Mouse (Mus musculus): ENCODE data around the gene Akap14. TPM values are rescaled to one million over a fixed set of nuclear protein-coding genes. Genes with fewer than 3 reads are reported as not detected.

The Akap14 gene
- polyA plus RNA-seq, 1 experiment from 2014 or later: not detected

- DNase-seq (ENCODE audit: low spot score) (no peak), ATAC-seq (no peak)
- H3K4me2 ChIP-seq (ENCODE audit: low read length): no peak overlapping the region
- no peaks in the 10 kb centered on the region for H3K4me1 ChIP-seq (ENCODE audit: control insufficient read depth, insufficient read depth, low read length)
- H3K4me3 ChIP-seq (ENCODE audit: low read depth, low read length): no peak overlapping the region
- H3K27me3 ChIP-seq (replicated peaks; ENCODE audit: control insufficient read depth, insufficient read depth, low read length): no peaks in the 10 kb centered on the region
- no peaks in the 10 kb centered on the region for H3K9me3 ChIP-seq (replicated peaks; ENCODE audit: control insufficient read depth, low read length)
- H3K36me3 ChIP-seq (ENCODE audit: control insufficient read depth, insufficient read depth, low read length): no peaks in the 10 kb centered on the region
- H3K9ac ChIP-seq (ENCODE audit: low read length): no peak overlapping the region
- 80% methylated on average over 1 of the region's 5 CpGs for WGBS
- no peak overlapping the region for H3K27ac ChIP-seq (ENCODE audit: low read depth, low read length)
Measured at GRCm38 (mm10) chrX:37117085-37117484, 51.6 kb downstream of the Akap14 start.

- Histone ChIP-seq H3K9ac (ENCODE audit: low read length) (no peak overlapping the region), H3K27me3 (replicated peaks; ENCODE audit: control insufficient read depth, insufficient read depth, low read length) (no peaks in the 10 kb centered on the region), H3K4me1 (ENCODE audit: control insufficient read depth, insufficient read depth, low read length) (no peaks in the 10 kb centered on the region), H3K4me3 (ENCODE audit: low read depth, low read length) (no peak overlapping the region), H3K36me3 (ENCODE audit: control insufficient read depth, insufficient read depth, low read length) (no peaks in the 10 kb centered on the region), H3K27ac (ENCODE audit: low read depth, low read length) (no peak overlapping the region), H3K4me2 (ENCODE audit: low read length) (no peak overlapping the region), H3K9me3 (replicated peaks; ENCODE audit: control insufficient read depth, low read length) (no peaks in the 10 kb centered on the region)
- 75% methylated on average over 4 of the region's 4 CpGs for WGBS
- ATAC-seq (no peak), DNase-seq (ENCODE audit: low spot score) (no peak)
Measured at GRCm38 (mm10) chrX:37110881-37111193, 57.8 kb downstream of the Akap14 start.

GRCm38 (mm10) chrX:37110193-37110880 is 58.3 kb downstream of the Akap14 start, which contains the start of gene Upf3b:
Gene Upf3b (minus strand): TSS chrX:37110322.
- H3K27ac ChIP-seq (ENCODE audit: low read depth, low read length): peak within 1 kb of the TSS; percentile 74
- peak; percentile 97 for DNase-seq (ENCODE audit: low spot score)
- peak within 1 kb of the TSS; percentile 55 for H3K4me2 ChIP-seq (ENCODE audit: low read length)
- H3K36me3 ChIP-seq (ENCODE audit: control insufficient read depth, insufficient read depth, low read length): peaks cover 4% of the 10 kb centered on the region; the same call in 1 of the 2 replicates
- H3K27me3 ChIP-seq (replicated peaks; ENCODE audit: control insufficient read depth, insufficient read depth, low read length): no peaks in the 10 kb centered on the region
- no peaks in the 10 kb centered on the region for H3K4me1 ChIP-seq (ENCODE audit: control insufficient read depth, insufficient read depth, low read length)
- peak within 1 kb of the TSS; percentile 65 for H3K9ac ChIP-seq (ENCODE audit: low read length)
- H3K9me3 ChIP-seq (replicated peaks; ENCODE audit: control insufficient read depth, low read length): no peaks in the 10 kb centered on the region
- ATAC-seq: peak; percentile 99
- WGBS: 34% methylated on average over 30 of the region's 30 CpGs
- peak within 1 kb of the TSS; percentile 50 for H3K4me3 ChIP-seq (ENCODE audit: low read depth, low read length)

- WGBS: 24% methylated on average over 27 of the region's 27 CpGs
- Histone ChIP-seq H3K27me3 (replicated peaks; ENCODE audit: control insufficient read depth, insufficient read depth, low read length) (no peaks in the 10 kb centered on the region), H3K9me3 (replicated peaks; ENCODE audit: control insufficient read depth, low read length) (no peaks in the 10 kb centered on the region), H3K36me3 (ENCODE audit: control insufficient read depth, insufficient read depth, low read length) (peaks cover 4% of the 10 kb centered on the region; the same call in 1 of the 2 replicates), H3K4me1 (ENCODE audit: control insufficient read depth, insufficient read depth, low read length) (no peaks in the 10 kb centered on the region), H3K9ac (ENCODE audit: low read length) (peak overlapping the region; percentile 65), H3K27ac (ENCODE audit: low read depth, low read length) (peak overlapping the region; percentile 74), H3K4me3 (ENCODE audit: low read depth, low read length) (peak overlapping the region; percentile 50), H3K4me2 (ENCODE audit: low read length) (peak overlapping the region; percentile 55)
- no peak for DNase-seq (ENCODE audit: low spot score)
- peak; percentile 80 for ATAC-seq
Measured at GRCm38 (mm10) chrX:37109526-37110192, 59.0 kb downstream of the Akap14 start.

- WGBS: 68% methylated on average over 2 of the region's 2 CpGs
- ATAC-seq: no peak
- H3K27ac ChIP-seq (ENCODE audit: low read depth, low read length): no peak overlapping the region
- H3K4me3 ChIP-seq (ENCODE audit: low read depth, low read length): no peak overlapping the region
- no peak overlapping the region for H3K9ac ChIP-seq (ENCODE audit: low read length)
- peaks cover 10% of the 10 kb centered on the region for H3K36me3 ChIP-seq (ENCODE audit: control insufficient read depth, insufficient read depth, low read length)
- H3K4me1 ChIP-seq (ENCODE audit: control insufficient read depth, insufficient read depth, low read length): no peaks in the 10 kb centered on the region
- H3K9me3 ChIP-seq (replicated peaks; ENCODE audit: control insufficient read depth, low read length): no peaks in the 10 kb centered on the region
- no peak for DNase-seq (ENCODE audit: low spot score)
- H3K27me3 ChIP-seq (replicated peaks; ENCODE audit: control insufficient read depth, insufficient read depth, low read length): no peaks in the 10 kb centered on the region
- H3K4me2 ChIP-seq (ENCODE audit: low read length): no peak overlapping the region
Measured at GRCm38 (mm10) chrX:37103826-37104225, 64.8 kb downstream of the Akap14 start.

Other genes with a start within 250 kb of the Akap14 start
- 49.3 and 60.5 TPM in 2 replicates for gene Sept6, start 177.0 kb downstream of the Akap14 start, polyA plus RNA-seq (2014; fragmentation: Nextera tagmentation; extraction: Ambion mirVana)
- not detected in 2 replicates for gene Sowahd, start 120.0 kb downstream of the Akap14 start, polyA plus RNA-seq (2014; fragmentation: Nextera tagmentation; extraction: Ambion mirVana)
- gene Rpl39, start 83.4 kb downstream of the Akap14 start, polyA plus RNA-seq (2014; fragmentation: Nextera tagmentation; extraction: Ambion mirVana): 316 and 433 TPM in 2 replicates
- 20.2 and 20.7 TPM in 2 replicates for gene Upf3b, start 58.5 kb downstream of the Akap14 start, polyA plus RNA-seq (2014; fragmentation: Nextera tagmentation; extraction: Ambion mirVana)
- 13.6 and 17.1 TPM in 2 replicates for gene Nkap, start 42.0 kb downstream of the Akap14 start, polyA plus RNA-seq (2014; fragmentation: Nextera tagmentation; extraction: Ambion mirVana)
- 485 and 642 TPM in 2 replicates for gene Ndufa1, start 22.3 kb upstream of the Akap14 start, polyA plus RNA-seq (2014; fragmentation: Nextera tagmentation; extraction: Ambion mirVana)
- 13.9 and 15.3 TPM in 2 replicates for gene Rnf113a1, start 22.4 kb upstream of the Akap14 start, polyA plus RNA-seq (2014; fragmentation: Nextera tagmentation; extraction: Ambion mirVana)
- gene Gm9, start 42.2 kb upstream of the Akap14 start, polyA plus RNA-seq (2014; fragmentation: Nextera tagmentation; extraction: Ambion mirVana): not detected in 2 replicates
- gene Rhox1, start 53.4 kb upstream of the Akap14 start, polyA plus RNA-seq (2014; fragmentation: Nextera tagmentation; extraction: Ambion mirVana): not detected in 2 replicates
- gene Rhox2a, start 76.1 kb upstream of the Akap14 start, polyA plus RNA-seq (2014; fragmentation: Nextera tagmentation; extraction: Ambion mirVana): not detected in 2 replicates
- gene Rhox3a, start 81.1 kb upstream of the Akap14 start, polyA plus RNA-seq (2014; fragmentation: Nextera tagmentation; extraction: Ambion mirVana): not detected in 2 replicates
- gene Rhox4a, start 96.5 kb upstream of the Akap14 start, polyA plus RNA-seq (2014; fragmentation: Nextera tagmentation; extraction: Ambion mirVana): not detected in 2 replicates
- gene Rhox3a2, start 211.2 kb upstream of the Akap14 start, polyA plus RNA-seq (2014; fragmentation: Nextera tagmentation; extraction: Ambion mirVana): not detected in 2 replicates
- not detected in 2 replicates for gene Rhox4a2, start 222.0 kb upstream of the Akap14 start, polyA plus RNA-seq (2014; fragmentation: Nextera tagmentation; extraction: Ambion mirVana)
- not detected in 2 replicates for gene Rhox2b, start 243.2 kb upstream of the Akap14 start, polyA plus RNA-seq (2014; fragmentation: Nextera tagmentation; extraction: Ambion mirVana)

Data from forebrain, embryonic 14.5 days (tissue).